Mouse (Mus musculus): ENCODE measurements at regions not wholly inside any gene's neighbourhood (a gene's known extent, or its start where the extent isn't known, plus 50 kb on each side); places are given as distances from the start of the nearest gene placed in this dataset.

- Histone ChIP-seq H3K9ac (ENCODE audit: low read depth, low read length) (no peak overlapping the region), H3K4me1 (ENCODE audit: control insufficient read depth, insufficient read depth, low read depth, low read length) (no peaks in the 10 kb centered on the region), H3K27ac (ENCODE audit: low read depth, low read length) (no peak overlapping the region), H3K27me3 (replicated peaks; ENCODE audit: control insufficient read depth, insufficient read depth, low read length) (no peaks in the 10 kb centered on the region), H3K9me3 (ENCODE audit: control insufficient read depth, low read length) (no peaks in the 10 kb centered on the region), H3K4me2 (ENCODE audit: low read length) (no peak overlapping the region), H3K4me3 (ENCODE audit: low read length) (no peak overlapping the region), H3K36me3 (ENCODE audit: control insufficient read depth, insufficient read depth, low read length) (no peaks in the 10 kb centered on the region)
- 89% methylated on average over 6 of the region's 6 CpGs for WGBS
- no peak for ATAC-seq
Observed at GRCm38 (mm10) chr14:105999801-106000200, 103.2 kb upstream of the Spry2 start.

DNA sequence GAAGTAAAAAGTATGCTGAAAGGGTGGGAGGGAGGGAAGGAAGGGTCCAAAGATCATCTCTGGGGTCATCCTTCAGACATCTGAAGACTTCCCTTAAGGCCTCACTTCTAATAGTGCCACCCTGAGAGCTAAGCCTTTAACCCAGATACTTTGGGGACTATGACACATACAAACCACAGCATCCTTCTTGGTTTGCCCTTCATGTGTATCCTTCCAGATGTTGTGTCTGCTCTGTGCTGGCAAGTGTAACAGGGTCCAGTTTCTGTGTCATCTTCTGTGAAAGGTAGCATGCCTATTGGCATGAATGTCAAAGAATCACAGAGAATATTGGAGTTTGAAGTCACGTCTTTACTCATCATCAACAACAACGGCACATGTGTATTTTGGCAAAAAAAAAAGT, 98.2 kb upstream of the Trim52 start:
- 96% methylated on average over 2 of the region's 2 CpGs for WGBS
- Histone ChIP-seq H3K36me3 (ENCODE audit: control insufficient read depth, insufficient read depth, low read length) (no peaks in the 10 kb centered on the region), H3K27ac (ENCODE audit: low read depth, low read length) (no peak overlapping the region), H3K4me1 (ENCODE audit: control insufficient read depth, insufficient read depth, low read depth, low read length) (no peaks in the 10 kb centered on the region), H3K9ac (ENCODE audit: low read depth, low read length) (no peak overlapping the region), H3K4me3 (ENCODE audit: low read length) (no peak overlapping the region), H3K4me2 (ENCODE audit: low read length) (no peak overlapping the region), H3K9me3 (ENCODE audit: control insufficient read depth, low read length) (no peaks in the 10 kb centered on the region), H3K27me3 (replicated peaks; ENCODE audit: control insufficient read depth, insufficient read depth, low read length) (no peaks in the 10 kb centered on the region)
- no peak for ATAC-seq

- no peaks in the 10 kb centered on the region for H3K27me3 ChIP-seq (replicated peaks; ENCODE audit: control insufficient read depth, insufficient read depth, low read length)
- H3K9me3 ChIP-seq (ENCODE audit: control insufficient read depth, low read length): no peaks in the 10 kb centered on the region
- WGBS: 79% methylated on average over 3 of the region's 3 CpGs
- H3K4me2 ChIP-seq (ENCODE audit: low read length): no peak overlapping the region
- no peak overlapping the region for H3K9ac ChIP-seq (ENCODE audit: low read depth, low read length)
- no peak for ATAC-seq
- H3K4me1 ChIP-seq (ENCODE audit: control insufficient read depth, insufficient read depth, low read depth, low read length): no peaks in the 10 kb centered on the region
- H3K4me3 ChIP-seq (ENCODE audit: low read length): no peak overlapping the region
- no peak overlapping the region for H3K27ac ChIP-seq (ENCODE audit: low read depth, low read length)
- no peaks in the 10 kb centered on the region for H3K36me3 ChIP-seq (ENCODE audit: control insufficient read depth, insufficient read depth, low read length)
Observed at GRCm38 (mm10) chr14:106008951-106009350, 97.0 kb upstream of the Trim52 start.

GRCm38 (mm10) chr14:106010961-106011360, 95.0 kb upstream of the Trim52 start:
- H3K27ac ChIP-seq (ENCODE audit: low read depth, low read length): no peak overlapping the region
- WGBS: 86% methylated on average over 6 of the region's 6 CpGs
- no peak for ATAC-seq
- H3K4me2 ChIP-seq (ENCODE audit: low read length): no peak overlapping the region
- H3K27me3 ChIP-seq (replicated peaks; ENCODE audit: control insufficient read depth, insufficient read depth, low read length): no peaks in the 10 kb centered on the region
- H3K9me3 ChIP-seq (ENCODE audit: control insufficient read depth, low read length): no peaks in the 10 kb centered on the region
- H3K4me3 ChIP-seq (ENCODE audit: low read length): no peak overlapping the region
- H3K9ac ChIP-seq (ENCODE audit: low read depth, low read length): no peak overlapping the region
- no peaks in the 10 kb centered on the region for H3K36me3 ChIP-seq (ENCODE audit: control insufficient read depth, insufficient read depth, low read length)
- H3K4me1 ChIP-seq (ENCODE audit: control insufficient read depth, insufficient read depth, low read depth, low read length): no peaks in the 10 kb centered on the region

DNA sequence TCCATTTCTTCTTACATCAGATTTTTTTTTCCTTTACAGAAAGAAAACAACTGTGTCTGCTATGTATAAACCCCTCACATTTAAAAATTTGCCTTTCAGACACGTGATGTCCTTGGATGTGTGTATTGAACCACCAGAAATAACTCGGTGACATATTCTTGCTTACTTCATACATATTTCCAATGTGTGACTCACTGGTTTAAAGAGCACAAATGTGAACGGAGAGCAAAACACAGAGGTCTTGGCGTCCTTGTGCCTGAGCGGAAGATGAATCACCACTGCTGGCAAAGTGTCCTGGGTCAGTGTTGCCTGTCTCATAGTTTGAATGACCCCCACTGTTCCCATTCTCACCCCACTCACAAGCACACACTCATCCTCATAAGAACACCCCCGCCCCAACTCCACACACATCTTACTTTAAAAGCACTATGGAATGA, 94.0 kb upstream of the Trim52 start:
- H3K4me3 ChIP-seq (ENCODE audit: low read length): no peak overlapping the region
- no peaks in the 10 kb centered on the region for H3K4me1 ChIP-seq (ENCODE audit: control insufficient read depth, insufficient read depth, low read depth, low read length)
- no peaks in the 10 kb centered on the region for H3K27me3 ChIP-seq (replicated peaks; ENCODE audit: control insufficient read depth, insufficient read depth, low read length)
- no peak overlapping the region for H3K27ac ChIP-seq (ENCODE audit: low read depth, low read length)
- no peak for ATAC-seq
- WGBS: 86% methylated on average over 6 of the region's 6 CpGs
- no peaks in the 10 kb centered on the region for H3K9me3 ChIP-seq (ENCODE audit: control insufficient read depth, low read length)
- H3K36me3 ChIP-seq (ENCODE audit: control insufficient read depth, insufficient read depth, low read length): no peaks in the 10 kb centered on the region
- no peak overlapping the region for H3K9ac ChIP-seq (ENCODE audit: low read depth, low read length)
- H3K4me2 ChIP-seq (ENCODE audit: low read length): no peak overlapping the region

DNA sequence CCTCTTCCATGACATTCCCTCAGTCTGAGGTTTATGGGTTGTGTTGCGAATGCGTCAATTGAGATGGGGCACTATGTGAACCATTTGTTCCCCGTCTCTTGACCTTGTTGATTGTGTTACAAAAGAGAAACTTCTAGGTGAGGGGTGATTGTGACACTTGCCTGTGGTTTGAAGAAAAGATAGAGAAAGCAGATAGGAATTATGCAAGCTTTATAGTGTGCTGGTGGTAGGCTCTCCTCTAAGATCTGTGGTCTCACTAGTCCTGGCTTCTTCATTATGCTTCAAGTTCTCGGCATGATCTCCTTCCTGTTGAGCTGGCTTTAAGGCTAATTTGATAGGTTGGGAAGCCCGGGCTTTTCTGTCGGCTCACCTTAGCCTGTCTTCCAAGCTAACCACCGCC, 83.2 kb upstream of the Trim52 start:
- Histone ChIP-seq H3K9me3 (ENCODE audit: control insufficient read depth, low read length) (no peaks in the 10 kb centered on the region), H3K27ac (ENCODE audit: low read depth, low read length) (no peak overlapping the region), H3K36me3 (ENCODE audit: control insufficient read depth, insufficient read depth, low read length) (no peaks in the 10 kb centered on the region), H3K4me1 (ENCODE audit: control insufficient read depth, insufficient read depth, low read depth, low read length) (no peaks in the 10 kb centered on the region), H3K9ac (ENCODE audit: low read depth, low read length) (no peak overlapping the region), H3K4me2 (ENCODE audit: low read length) (no peak overlapping the region), H3K27me3 (replicated peaks; ENCODE audit: control insufficient read depth, insufficient read depth, low read length) (no peaks in the 10 kb centered on the region), H3K4me3 (ENCODE audit: low read length) (no peak overlapping the region)
- ATAC-seq: no peak
- 91% methylated on average over 7 of the region's 7 CpGs for WGBS

GRCm38 (mm10) chr14:106026815-106027214, 79.2 kb upstream of the Trim52 start:
- 87% methylated on average over 4 of the region's 4 CpGs for WGBS
- Histone ChIP-seq H3K36me3 (ENCODE audit: control insufficient read depth, insufficient read depth, low read length) (no peaks in the 10 kb centered on the region), H3K27ac (ENCODE audit: low read depth, low read length) (no peak overlapping the region), H3K9ac (ENCODE audit: low read depth, low read length) (no peak overlapping the region), H3K4me1 (ENCODE audit: control insufficient read depth, insufficient read depth, low read depth, low read length) (no peaks in the 10 kb centered on the region), H3K9me3 (ENCODE audit: control insufficient read depth, low read length) (peaks cover 4% of the 10 kb centered on the region; the same call in 1 of the 2 replicates), H3K4me3 (ENCODE audit: low read length) (no peak overlapping the region), H3K4me2 (ENCODE audit: low read length) (no peak overlapping the region), H3K27me3 (replicated peaks; ENCODE audit: control insufficient read depth, insufficient read depth, low read length) (no peaks in the 10 kb centered on the region)
- ATAC-seq: no peak

- ATAC-seq: no peak
- Histone ChIP-seq H3K36me3 (ENCODE audit: control insufficient read depth, insufficient read depth, low read length) (no peaks in the 10 kb centered on the region), H3K9ac (ENCODE audit: low read depth, low read length) (no peak overlapping the region), H3K4me2 (ENCODE audit: low read length) (no peak overlapping the region), H3K9me3 (ENCODE audit: control insufficient read depth, low read length) (peaks cover 4% of the 10 kb centered on the region; the same call in 1 of the 2 replicates), H3K4me3 (ENCODE audit: low read length) (no peak overlapping the region), H3K27me3 (replicated peaks; ENCODE audit: control insufficient read depth, insufficient read depth, low read length) (no peaks in the 10 kb centered on the region), H3K4me1 (ENCODE audit: control insufficient read depth, insufficient read depth, low read depth, low read length) (no peaks in the 10 kb centered on the region), H3K27ac (ENCODE audit: low read depth, low read length) (no peak overlapping the region)
- WGBS: 88% methylated on average over 5 of the region's 5 CpGs
Observed at GRCm38 (mm10) chr14:106027686-106028085, 78.3 kb upstream of the Trim52 start.

- ATAC-seq: no peak
- no peaks in the 10 kb centered on the region for H3K36me3 ChIP-seq (ENCODE audit: control insufficient read depth, insufficient read depth, low read length)
- no peak overlapping the region for H3K4me2 ChIP-seq (ENCODE audit: low read length)
- H3K9me3 ChIP-seq (ENCODE audit: control insufficient read depth, low read length): peaks cover 4% of the 10 kb centered on the region; the same call in 1 of the 2 replicates
- H3K9ac ChIP-seq (ENCODE audit: low read depth, low read length): no peak overlapping the region
- no peaks in the 10 kb centered on the region for H3K4me1 ChIP-seq (ENCODE audit: control insufficient read depth, insufficient read depth, low read depth, low read length)
- no peak overlapping the region for H3K27ac ChIP-seq (ENCODE audit: low read depth, low read length)
- H3K4me3 ChIP-seq (ENCODE audit: low read length): no peak overlapping the region
- no peaks in the 10 kb centered on the region for H3K27me3 ChIP-seq (replicated peaks; ENCODE audit: control insufficient read depth, insufficient read depth, low read length)
- WGBS: 97% methylated on average over 1 of the region's 1 CpGs
Observed at GRCm38 (mm10) chr14:106031094-106031493, 74.9 kb upstream of the Trim52 start.

DNA sequence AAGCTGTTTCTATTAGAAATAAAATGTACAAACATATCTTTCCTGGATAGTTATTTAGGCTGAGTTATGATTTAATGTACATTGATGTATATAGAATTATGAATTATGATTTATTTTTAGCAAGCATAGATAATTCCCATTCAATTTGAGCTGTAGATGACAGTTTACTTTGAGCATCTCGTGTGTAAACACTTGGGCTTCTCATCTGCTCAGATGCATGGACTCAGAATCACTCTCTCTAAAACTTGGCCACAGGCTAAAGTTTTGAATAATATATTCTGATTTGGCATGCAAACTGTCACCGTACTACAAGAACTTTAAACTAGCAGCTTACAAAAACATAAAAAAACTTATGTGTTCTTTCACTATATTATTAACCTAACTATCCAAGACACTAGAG, 72.2 kb upstream of the Trim52 start:
- no peak for ATAC-seq
- H3K4me3 ChIP-seq (ENCODE audit: low read length): no peak overlapping the region
- H3K27me3 ChIP-seq (replicated peaks; ENCODE audit: control insufficient read depth, insufficient read depth, low read length): no peaks in the 10 kb centered on the region
- no peaks in the 10 kb centered on the region for H3K4me1 ChIP-seq (ENCODE audit: control insufficient read depth, insufficient read depth, low read depth, low read length)
- no peak overlapping the region for H3K9ac ChIP-seq (ENCODE audit: low read depth, low read length)
- H3K9me3 ChIP-seq (ENCODE audit: control insufficient read depth, low read length): no peaks in the 10 kb centered on the region
- H3K27ac ChIP-seq (ENCODE audit: low read depth, low read length): no peak overlapping the region
- WGBS: 74% methylated on average over 2 of the region's 2 CpGs
- no peak overlapping the region for H3K4me2 ChIP-seq (ENCODE audit: low read length)
- no peaks in the 10 kb centered on the region for H3K36me3 ChIP-seq (ENCODE audit: control insufficient read depth, insufficient read depth, low read length)
